ENCODE assay signal across 9 mouse cellular contexts in the genomic region with DNA sequence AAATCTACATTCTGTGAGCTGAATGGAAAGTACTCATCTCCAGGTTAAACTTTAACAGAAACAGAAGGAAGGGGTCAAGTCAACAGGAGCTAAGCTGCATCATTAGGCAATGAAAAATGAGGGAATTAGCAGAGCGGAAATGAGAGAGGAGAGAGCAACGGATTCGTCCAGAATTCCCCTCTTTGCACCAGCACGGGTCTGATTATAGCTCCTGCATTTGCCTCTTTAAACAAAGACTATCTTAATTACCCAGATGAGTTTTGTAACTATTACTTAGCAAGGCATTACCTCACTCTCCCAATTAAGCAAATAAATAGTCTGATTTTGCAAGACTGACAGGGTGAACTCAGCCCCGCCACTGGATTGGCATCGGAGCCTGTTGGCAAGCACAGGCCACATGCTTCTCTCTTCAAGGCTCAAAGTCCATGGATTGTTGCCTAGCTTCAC.
DNase-seq lines count a peak whose midpoint lies in the region; ATAC-seq lines count a peak whose summit lies in the region.
"Had no signal": no experiment of that assay in that cellular context is flagged by ENCODE, and none has a peak within 500 bp of the region (broad histone marks: within the 10 kb centered on the region; RNA-seq: fewer than 3 reads in every experiment).

No protein-coding gene starts in this region.

- no peak overlapping the region for H3K9ac ChIP-seq in liver, embryonic 12.5 days

- H3K27ac ChIP-seq in liver, embryonic 12.5 days = no peak overlapping the region

- no peak overlapping the region for H3K4me2 ChIP-seq in liver, embryonic 12.5 days

- no peaks in the 10 kb centered on the region for H3K36me3 ChIP-seq in liver, embryonic 12.5 days

- WGBS in liver, embryonic 12.5 days (ENCODE audit: insufficient replicate concordance) = 63% methylated on average over 6 of the region's 6 CpGs

- ATAC-seq in liver, embryonic 12.5 days = peak; percentile 62
- ATAC-seq in inflammation-experienced regulatory T-cells, adult 6 months = no peak

- 0 out of 2 replicates have a peak, but pooled peaks cover 3% of the 10 kb centered on the region for H3K4me1 ChIP-seq in liver, embryonic 12.5 days

- no peaks in the 10 kb centered on the region for H3K9me3 ChIP-seq in liver, embryonic 12.5 days (replicated peaks)

- DNase-seq in heart, adult 18-20 months = peak; percentile 16 to 43
- no peak for DNase-seq in heart, adult 11 months
- peak; percentile 65 for DNase-seq in adrenal gland, postnatal 10 days
- DNase-seq in gastrocnemius, postnatal 25 days = peak; percentile 14
- no peak for DNase-seq in spleen, adult 18-20 months
- no peak for DNase-seq in thymus, postnatal 10 days (ENCODE audit: low spot score in 2 of 2)

- H3K4me3 ChIP-seq in liver, embryonic 12.5 days = no peak overlapping the region

- no peaks in the 10 kb centered on the region for H3K27me3 ChIP-seq in liver, embryonic 12.5 days (replicated peaks)
- H3K27me3 ChIP-seq: CH12.LX had no signal

Comparison
In these comparisons a context has a peak if more than half of its experiments do, and no peak if none do; other contexts are left out.
1. DNase-seq: peak in heart, adult 18-20 months (2 of 2), adrenal gland, postnatal 10 days (single experiment) and gastrocnemius, postnatal 25 days (single experiment); none in heart, adult 11 months (single experiment), spleen, adult 18-20 months (0 of 2) and thymus, postnatal 10 days (0 of 2).